Mouse (Mus musculus) layer of hippocampus, adult 11-12 months (tissue): ENCODE measurements around the gene Stx1a.
A peak's percentile ranks its signal among the peaks of the same experiment; 100 is the strongest.
"Not testable (repeated sequence)": the region's sequence is repeated elsewhere in the genome, so short reads cannot be mapped to it uniquely, and the experiment has no call there.

Experiments used
- DNase-seq: peaks from one replicate; pipeline ENCODE4 v3.0.0; 2022; ENCODE audit warnings: low spot score

Stx1a gene

GRCm38 (mm10) chr5:135040777-135041176 is 17.5 kb downstream of the Stx1a start:
- no peak for DNase-seq

- DNase-seq, result no peak
Observed at GRCm38 (mm10) chr5:135042105-135042788, 19.0 kb downstream of the Stx1a start.

GRCm38 (mm10) chr5:135044575-135044974 is 21.3 kb downstream of the Stx1a start:
- no peak for DNase-seq

GRCm38 (mm10) chr5:135048539-135048938 is 25.3 kb downstream of the Stx1a start:
- no peak for DNase-seq

GRCm38 (mm10) chr5:135049268-135049667 is 26.0 kb downstream of the Stx1a start:
- DNase-seq, result not testable (repeated sequence)

- DNase-seq, result no peak
Observed at GRCm38 (mm10) chr5:135053356-135053755, 30.1 kb downstream of the Stx1a start.

- peak; percentile 97 for DNase-seq
Observed at GRCm38 (mm10) chr5:135063629-135064381, 40.5 kb downstream of the Stx1a start, which contains the start of gene Dnajc30. Gene Dnajc30, plus strand, starts transcription at chr5:135064202.

- DNase-seq, result no peak
Observed at GRCm38 (mm10) chr5:135064382-135064766, 41.1 kb downstream of the Stx1a start.

GRCm38 (mm10) chr5:135064909-135065446 is 41.7 kb downstream of the Stx1a start, which contains the start of gene Bud23:
Gene Bud23, minus strand, starts transcription at chr5:135064959.
- not testable (repeated sequence) for DNase-seq

GRCm38 (mm10) chr5:135066008-135066407 is 42.7 kb downstream of the Stx1a start:
- no peak for DNase-seq

- DNase-seq, result no peak
Observed at GRCm38 (mm10) chr5:135070448-135070847, 47.2 kb downstream of the Stx1a start.

GRCm38 (mm10) chr5:135072061-135072460 is 48.8 kb downstream of the Stx1a start:
- no peak for DNase-seq

- DNase-seq, result no peak
Observed at GRCm38 (mm10) chr5:135072720-135073119, 49.4 kb downstream of the Stx1a start.

- DNase-seq, result no peak
Observed at GRCm38 (mm10) chr5:135073349-135074150, 50.3 kb downstream of the Stx1a start.

GRCm38 (mm10) chr5:135075655-135076054 is 52.4 kb downstream of the Stx1a start:
- DNase-seq, result no peak

GRCm38 (mm10) chr5:135076368-135076767 is 53.1 kb downstream of the Stx1a start:
- no peak for DNase-seq

- DNase-seq, result peak; percentile 47
Observed at GRCm38 (mm10) chr5:135076931-135077505, 53.7 kb downstream of the Stx1a start.

- DNase-seq, result peak; percentile 95
Observed at GRCm38 (mm10) chr5:135077564-135078481, 54.5 kb downstream of the Stx1a start, which contains the start of gene Vps37d. Gene Vps37d, minus strand, starts transcription at chr5:135078266.

GRCm38 (mm10) chr5:135078482-135078810 is 55.2 kb downstream of the Stx1a start:
- DNase-seq, result peak; percentile 34

- no peak for DNase-seq
Observed at GRCm38 (mm10) chr5:135079578-135079977, 56.3 kb downstream of the Stx1a start.

- no peak for DNase-seq
Observed at GRCm38 (mm10) chr5:135080539-135080938, 57.3 kb downstream of the Stx1a start.
